Mouse (Mus musculus) myocyte (in vitro differentiated cells): ENCODE results near the gene Slit3.

ENCODE experiments used
- CEBPB ChIP-seq: IDR thresholded peaks from 2 replicates; pipeline ENCODE4 v1.6.1; 2011; ENCODE audit warnings: mild to moderate bottlenecking, moderate library complexity; ENCODE audit not compliant: poor library complexity, insufficient read depth, severe bottlenecking
- E2F4 ChIP-seq: IDR thresholded peaks from one replicate; pipeline ENCODE4 v1.6.1; 2011; ENCODE audit warnings: mild to moderate bottlenecking, control low read depth, moderate library complexity; ENCODE audit not compliant: insufficient read depth
- MAX ChIP-seq: IDR thresholded peaks from one replicate; pipeline ENCODE4 v1.6.1; 2011; ENCODE audit warnings: low read depth, mild to moderate bottlenecking, control low read depth
- MYOD1 ChIP-seq, 3 experiments: IDR thresholded peaks; one replicate each; pipeline ENCODE4 v1.6.1; 2011; ENCODE audit warnings: control low read depth in 2 of 3, low read depth in 2 of 3, mild to moderate bottlenecking in 2 of 3, moderate library complexity in 1 of 3; ENCODE audit not compliant: insufficient read length in 2 of 3, control insufficient read depth in 1 of 3
- MYOG ChIP-seq, 3 experiments: IDR thresholded peaks; one replicate each; pipeline ENCODE4 v1.6.1; 2011; ENCODE audit warnings: control low read depth in 2 of 3, low read depth in 2 of 3, mild to moderate bottlenecking in 2 of 3; ENCODE audit not compliant: insufficient read length in 2 of 3, control insufficient read depth in 1 of 3, insufficient read depth in 1 of 3
- POLR2A ChIP-seq: IDR thresholded peaks from one replicate; pipeline ENCODE4 v1.6.1; 2011; ENCODE audit warnings: low read depth, mild to moderate bottlenecking, control low read depth, moderate library complexity; ENCODE audit not compliant: insufficient read length
- POLR2AphosphoS2 ChIP-seq: IDR thresholded peaks from one replicate; pipeline ENCODE4 v1.6.1; 2011; ENCODE audit warnings: low read depth, control low read depth; ENCODE audit not compliant: insufficient read length
- REST ChIP-seq: IDR thresholded peaks from one replicate; pipeline ENCODE4 v1.6.1; 2011; ENCODE audit warnings: mild to moderate bottlenecking, control low read depth, moderate library complexity; ENCODE audit not compliant: insufficient read depth, insufficient read length
- SRF ChIP-seq: IDR thresholded peaks from one replicate; pipeline ENCODE4 v1.6.1; 2011; ENCODE audit warnings: low read depth; ENCODE audit not compliant: control insufficient read depth, insufficient read length
- TCF12 ChIP-seq: IDR thresholded peaks from one replicate; pipeline ENCODE4 v1.6.1; 2011; ENCODE audit warnings: mild to moderate bottlenecking, control low read depth; ENCODE audit not compliant: poor library complexity, insufficient read depth, severe bottlenecking
- TCF3 ChIP-seq: IDR thresholded peaks from one replicate; pipeline ENCODE4 v1.6.1; 2011; ENCODE audit warnings: low read depth, control low read depth; ENCODE audit not compliant: insufficient read length
- USF1 ChIP-seq: IDR thresholded peaks from one replicate; pipeline ENCODE4 v1.6.1; 2011; ENCODE audit warnings: low read depth, mild to moderate bottlenecking, control low read depth, moderate library complexity

- TF ChIP-seq SRF (no peak), TCF12 (no peak), POLR2A (no peak), MYOG (IDR thresholded peaks at IDR 0.05; ENCODE audit: control insufficient read depth in 1 of 3, insufficient read depth in 1 of 3, insufficient read length in 2 of 3, low read depth in 2 of 3) (no peak), USF1 (no peak), E2F4 (no peak), CEBPB (no peak), MAX (no peak), MYOD1 (IDR thresholded peaks at IDR 0.05; ENCODE audit: control insufficient read depth in 1 of 3, insufficient read length in 2 of 3, low read depth in 2 of 3) (no peak), POLR2AphosphoS2 (no peak), REST (no peak), TCF3 (no peak)
Observed at GRCm38 (mm10) chr11:35744571-35744970, 623.5 kb downstream of the Slit3 start.
